Mouse (Mus musculus) hindlimb bud, embryonic 11.5 days (tissue): Measurements from ENCODE around the gene Cdkl3.
"Not testable (repeated sequence)": the region's sequence is repeated elsewhere in the genome, so short reads cannot be mapped to it uniquely, and the experiment has no call there.

Experiments
- DNase-seq: peaks from one replicate; pipeline ENCODE4 v3.0.0-alpha.2; 2012; ENCODE audit warnings: low read depth, low spot score; ENCODE audit errors: extremely low spot score

The Cdkl3 gene

DNA sequence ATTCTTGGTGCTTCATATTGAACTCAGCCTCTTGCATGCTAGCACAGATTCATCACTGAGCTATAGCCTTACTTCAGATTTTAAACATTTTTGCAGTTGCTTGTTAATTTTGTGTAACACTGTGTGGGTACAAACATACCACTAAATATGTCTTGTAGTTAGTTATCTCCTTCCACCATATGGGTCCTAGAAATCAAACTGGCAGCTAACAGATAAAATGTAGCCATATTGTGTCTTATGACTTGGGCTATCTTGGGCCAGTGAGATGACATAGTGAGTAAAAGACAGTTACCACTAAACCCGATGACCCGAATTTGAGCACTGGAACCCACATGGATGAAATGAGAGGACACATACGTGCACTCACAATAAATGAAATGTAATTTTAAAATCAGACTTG is 111.5 kb downstream of the Cdkl3 start:
- no peak for DNase-seq

- not testable (repeated sequence) for DNase-seq
These were observed 112.1 kb downstream of the Cdkl3 start for GRCm38 (mm10) chr11:52116117-52116516.

DNA sequence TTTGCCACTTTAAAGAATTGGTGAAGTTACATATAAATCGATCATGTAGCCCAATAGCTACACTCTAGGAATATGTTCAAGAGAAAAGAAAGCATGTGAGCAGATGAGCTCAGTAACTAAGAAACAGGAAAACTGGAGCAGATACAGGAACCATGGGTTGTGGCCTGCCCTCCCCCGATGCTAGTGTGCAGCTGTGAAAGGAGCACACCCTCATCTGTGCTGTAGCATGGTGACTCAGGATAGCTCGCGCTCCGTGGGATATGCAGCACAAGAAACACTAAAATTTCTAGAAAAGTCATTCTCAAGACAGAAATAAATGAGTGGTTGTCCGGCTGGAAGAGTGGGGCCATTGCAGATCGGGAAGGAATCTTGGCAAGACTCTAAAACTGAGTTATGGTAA is 113.1 kb downstream of the Cdkl3 start:
- DNase-seq: no peak

- not testable (repeated sequence) for DNase-seq
These were observed 116.4 kb downstream of the Cdkl3 start for GRCm38 (mm10) chr11:52120415-52120814.

- DNase-seq: no peak
These were observed 118.0 kb downstream of the Cdkl3 start for GRCm38 (mm10) chr11:52122045-52122444.

DNA sequence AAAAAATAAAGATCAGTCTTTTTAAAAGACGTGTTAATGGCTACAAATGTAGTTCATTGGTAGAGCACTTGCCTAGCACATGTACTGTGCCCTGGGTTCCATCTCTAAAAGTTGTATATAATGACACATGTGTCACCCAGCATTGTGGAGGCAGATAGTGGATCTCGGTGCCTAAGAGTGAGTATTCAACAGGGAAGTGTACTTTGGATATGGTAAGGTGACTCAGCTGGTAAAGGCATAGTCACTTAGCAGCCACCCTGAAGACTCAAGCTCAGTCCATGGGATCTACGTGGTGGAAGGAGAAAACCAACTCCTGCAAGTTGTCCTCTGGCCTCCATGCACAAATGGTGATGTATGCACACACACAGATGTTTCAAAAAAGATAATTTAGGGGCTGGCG is 120.4 kb downstream of the Cdkl3 start:
- DNase-seq: no peak

- DNase-seq: no peak
These were observed 123.1 kb downstream of the Cdkl3 start for GRCm38 (mm10) chr11:52127169-52127568.

GRCm38 (mm10) chr11:52127760-52128159 is 123.7 kb downstream of the Cdkl3 start:
- no peak for DNase-seq

GRCm38 (mm10) chr11:52128316-52129061 is 124.5 kb downstream of the Cdkl3 start:
- DNase-seq: no peak

DNA sequence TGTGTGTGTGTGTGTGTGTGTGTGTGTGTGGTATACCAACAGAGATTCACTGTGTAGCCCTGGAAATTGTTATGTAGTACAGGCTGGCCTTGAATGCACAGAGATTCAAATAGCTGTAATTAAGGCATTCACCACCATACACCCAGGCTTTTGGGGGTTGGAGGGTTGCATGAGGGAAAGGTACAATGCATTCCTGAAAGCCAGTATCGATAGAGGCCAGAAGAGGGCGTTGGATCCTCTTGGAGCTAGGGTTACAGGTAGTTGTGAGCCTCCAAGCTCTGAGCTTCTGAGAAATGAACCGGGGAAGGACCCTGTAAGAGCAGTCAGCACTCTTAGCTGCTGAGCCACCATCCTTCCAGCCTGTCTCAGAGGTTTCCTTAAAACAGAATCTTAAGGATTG is 125.2 kb downstream of the Cdkl3 start:
- DNase-seq: no peak

DNA sequence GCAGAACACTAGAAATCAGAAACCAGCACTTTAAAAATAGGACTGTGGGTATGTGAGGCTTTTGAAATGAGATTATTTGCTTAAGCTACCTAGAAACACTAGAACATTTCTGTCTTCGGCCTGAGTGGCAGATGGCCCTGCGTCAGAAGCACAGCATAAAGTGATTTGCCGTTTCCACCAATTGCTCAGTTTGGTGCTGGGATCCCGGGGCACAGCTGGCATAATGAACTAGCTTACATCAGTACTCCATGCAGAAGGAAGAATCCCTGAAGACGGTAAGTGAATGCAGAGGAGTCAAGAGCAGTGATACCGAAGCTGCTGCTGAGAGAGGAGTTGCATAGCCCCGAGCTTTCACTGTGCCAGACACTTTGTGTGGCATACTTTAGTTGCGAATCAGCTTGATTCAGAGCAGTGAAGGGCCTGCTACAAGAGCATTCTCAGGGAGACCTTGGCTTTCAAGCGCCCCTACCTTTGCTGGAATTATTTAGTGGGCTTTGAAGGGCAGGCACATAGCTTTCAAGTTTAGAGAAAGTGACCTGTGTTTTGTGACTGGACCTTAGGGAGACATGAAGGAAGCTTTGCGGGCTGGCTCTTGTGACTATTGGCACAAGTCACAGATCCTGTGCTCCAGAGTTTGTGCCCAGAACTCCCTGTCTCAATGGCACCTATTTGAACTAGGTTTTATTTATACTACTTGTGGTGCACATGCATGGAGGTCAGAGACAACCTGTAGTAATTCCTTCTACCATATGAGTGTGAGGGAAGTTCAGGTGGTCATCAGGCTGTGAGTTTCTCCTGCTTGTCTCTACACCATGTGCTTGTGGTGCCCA is 125.8 kb downstream of the Cdkl3 start:
- DNase-seq: no peak

GRCm38 (mm10) chr11:52130451-52131068 is 126.5 kb downstream of the Cdkl3 start:
- no peak for DNase-seq
